Mouse (Mus musculus): ENCODE results near the gene Aebp2.

Gene Aebp2

DNA sequence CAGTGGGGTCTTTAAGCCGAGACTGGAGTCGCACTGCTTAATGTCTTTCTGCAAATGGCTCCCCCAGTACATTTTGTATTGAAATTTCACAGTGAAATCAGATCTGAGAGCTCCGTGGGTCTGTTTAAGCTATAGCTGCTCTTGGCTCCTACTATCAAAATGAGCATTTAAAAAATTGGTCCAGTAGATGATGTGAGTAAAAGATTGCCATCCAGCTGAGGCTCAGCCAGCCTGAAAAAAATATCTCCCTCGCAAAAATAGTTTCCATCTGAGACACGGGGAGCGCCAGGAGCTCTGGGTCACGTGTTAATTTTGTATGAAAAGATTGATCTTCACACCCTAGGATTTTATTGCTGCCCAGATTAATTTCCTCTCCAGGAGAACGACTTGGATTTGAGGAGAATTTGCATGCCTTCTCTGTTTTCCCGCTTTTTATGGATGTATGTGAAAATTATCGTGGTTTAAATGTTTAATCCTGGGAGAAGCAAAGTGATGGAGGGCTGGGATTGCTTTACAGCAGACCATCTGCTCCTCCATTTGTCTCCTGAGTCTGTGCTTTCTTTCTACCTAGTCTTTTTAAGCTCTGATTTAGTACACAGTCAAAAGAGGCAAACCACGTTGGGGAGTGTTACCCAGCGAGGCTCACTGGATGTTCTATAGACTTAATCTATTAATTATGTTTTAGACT, 73.9 kb downstream of the Aebp2 start:
- DNase-seq (ENCODE audit: low read depth, low spot score): no peak

DNA sequence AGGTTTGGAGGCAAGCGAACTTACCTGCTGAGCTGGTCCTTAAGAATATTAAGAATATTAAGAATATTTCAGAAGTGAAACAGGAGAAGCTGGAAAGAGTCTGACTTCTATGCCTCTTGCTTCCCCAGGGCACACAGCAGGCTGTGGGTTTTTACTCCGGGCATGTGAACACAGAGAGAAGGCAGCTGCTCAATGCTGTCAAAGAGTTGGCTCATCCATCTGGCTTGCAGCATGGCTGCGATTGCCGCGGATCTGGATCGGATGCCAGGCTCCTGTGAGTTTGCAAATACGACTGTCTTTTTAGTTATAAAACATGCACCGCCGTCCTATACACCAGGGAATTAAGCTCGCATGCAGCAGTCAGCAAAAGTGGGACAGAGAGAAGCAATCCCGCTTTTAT, 75.5 kb downstream of the Aebp2 start:
- DNase-seq (ENCODE audit: low read depth, low spot score): no peak

DNA sequence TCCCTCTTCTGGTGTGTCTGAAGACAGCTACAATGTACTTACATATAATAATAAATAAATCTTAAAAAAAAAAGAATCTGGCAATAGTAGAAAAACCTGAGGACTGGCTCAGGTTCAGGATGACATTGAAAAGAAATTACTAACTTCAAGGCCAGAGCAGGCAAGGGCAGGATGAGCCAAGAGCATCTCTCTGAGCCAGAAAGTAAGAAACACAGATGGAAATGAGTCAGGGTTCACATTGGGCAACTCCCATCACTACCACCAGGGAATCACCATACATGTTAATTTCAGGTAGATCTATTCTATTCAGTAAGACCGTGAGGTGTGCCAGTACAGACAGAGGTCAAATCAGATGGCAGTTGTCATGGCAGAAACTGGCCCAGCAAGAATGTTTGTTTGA, 76.1 kb downstream of the Aebp2 start:
- no peak for DNase-seq (ENCODE audit: low read depth, low spot score)

DNA sequence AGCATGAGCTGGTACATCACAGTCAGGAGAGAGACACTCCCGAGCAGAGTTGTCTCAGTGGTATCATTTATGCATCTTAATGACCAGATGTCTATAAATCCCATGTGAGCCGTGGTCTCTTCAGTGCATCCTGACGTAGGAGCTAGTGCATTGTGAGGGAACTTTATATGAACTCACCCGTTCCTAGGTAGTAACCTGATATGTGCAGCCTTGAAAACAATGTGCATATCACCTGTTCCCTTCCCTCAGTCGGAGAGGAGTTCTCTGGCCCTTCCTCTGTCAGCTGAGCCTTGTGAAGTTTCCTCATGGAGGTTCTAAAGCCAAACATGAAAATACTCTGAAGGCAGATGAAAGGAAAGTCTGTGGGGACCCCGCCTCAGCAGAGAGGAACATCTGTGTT, 78.8 kb downstream of the Aebp2 start:
- DNase-seq (ENCODE audit: low read depth, low spot score): no peak

DNA sequence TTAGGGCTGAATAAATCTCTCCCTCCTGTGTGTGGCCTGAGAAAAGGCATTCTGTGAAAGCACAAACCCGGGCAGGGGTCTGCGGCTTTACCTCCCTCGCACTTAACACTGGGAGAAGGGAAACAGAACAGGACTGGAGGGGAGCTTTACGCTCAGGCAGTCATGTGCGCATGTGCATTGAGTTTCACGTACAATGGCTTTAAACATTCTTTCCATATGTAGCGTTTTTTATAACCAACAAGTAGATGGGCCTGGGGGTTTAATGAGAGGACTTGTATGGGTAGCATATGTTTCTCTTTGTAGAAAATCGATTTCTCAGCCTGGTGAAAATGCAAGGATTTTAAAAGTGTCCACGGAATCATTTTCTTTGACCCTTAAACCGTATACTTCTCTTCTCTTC, 82.7 kb downstream of the Aebp2 start:
- DNase-seq (ENCODE audit: low read depth, low spot score): no peak

DNA sequence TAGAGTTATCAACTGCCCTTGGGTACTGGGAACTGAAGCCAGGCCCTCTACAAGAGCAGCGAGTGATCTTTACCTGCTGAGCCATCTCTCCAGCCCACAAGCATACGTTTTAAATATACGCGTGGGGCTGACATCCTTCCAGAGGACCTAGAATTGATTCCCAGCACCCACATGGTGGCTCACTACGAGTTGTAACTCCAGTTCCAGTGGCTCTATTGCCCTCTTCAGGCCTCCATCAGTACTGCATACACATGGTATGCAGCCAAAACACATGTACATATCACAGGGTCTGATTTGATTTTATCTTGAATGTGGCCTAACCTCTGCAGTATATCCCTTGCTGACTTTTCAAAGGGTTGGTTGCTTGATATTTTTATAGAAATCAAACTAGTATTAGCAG, 83.6 kb downstream of the Aebp2 start:
- DNase-seq (ENCODE audit: low read depth, low spot score): no peak

DNA sequence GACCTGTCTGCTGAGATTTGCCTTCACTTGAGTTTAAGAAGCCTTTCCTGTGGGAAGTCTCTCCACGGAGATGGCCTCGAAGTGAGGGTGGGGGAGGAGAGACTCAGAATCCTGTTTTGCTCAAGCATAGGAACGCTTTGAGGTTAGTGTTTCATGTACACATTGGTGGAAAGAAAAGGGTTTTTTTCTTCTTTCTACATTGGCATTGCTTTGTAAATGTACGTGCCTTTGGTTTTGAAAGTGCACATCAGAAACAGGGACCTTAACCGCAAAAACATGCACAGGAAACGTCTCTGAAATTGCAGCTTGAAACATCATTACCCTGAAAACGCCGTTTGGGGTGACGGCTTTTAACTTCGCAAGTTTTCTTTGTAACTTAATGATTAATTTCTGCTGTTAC, 85.6 kb downstream of the Aebp2 start:
- DNase-seq (ENCODE audit: low read depth, low spot score): peak; percentile 90

DNA sequence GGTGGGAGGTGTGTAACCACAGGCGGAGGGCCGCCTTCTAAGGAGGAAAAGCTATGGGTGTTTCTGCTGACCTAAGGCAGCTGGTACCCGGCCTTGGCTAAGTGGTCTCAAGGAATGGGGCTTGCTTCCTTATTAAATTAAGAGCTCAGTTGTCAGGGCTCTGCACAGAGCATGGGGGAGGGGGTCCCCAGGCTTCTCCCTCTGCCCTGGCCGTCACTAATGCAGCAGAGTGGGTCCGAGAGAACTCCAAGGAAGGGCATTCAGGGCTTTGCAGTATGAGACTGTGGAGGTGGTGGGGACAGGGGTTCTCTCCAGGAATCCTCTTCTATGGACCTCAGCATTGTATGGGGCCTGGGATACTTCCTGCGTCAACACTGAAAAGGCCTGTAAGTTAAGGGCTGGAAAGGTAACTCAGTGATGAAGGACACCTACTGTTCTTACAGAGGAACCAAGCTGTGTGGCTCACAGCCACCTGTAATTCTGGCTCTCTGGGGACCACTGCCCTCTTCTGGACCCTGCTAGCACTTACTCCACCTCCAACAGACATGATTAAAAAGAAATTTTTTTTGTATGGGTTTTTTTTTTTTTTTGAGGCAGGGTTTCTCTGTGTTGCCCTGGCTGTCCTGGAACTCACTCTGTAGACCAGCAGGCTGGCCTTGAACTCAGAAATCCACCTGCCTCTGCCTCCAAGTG, 87.1 kb downstream of the Aebp2 start:
- peak; percentile 75 for DNase-seq (ENCODE audit: low read depth, low spot score)

DNA sequence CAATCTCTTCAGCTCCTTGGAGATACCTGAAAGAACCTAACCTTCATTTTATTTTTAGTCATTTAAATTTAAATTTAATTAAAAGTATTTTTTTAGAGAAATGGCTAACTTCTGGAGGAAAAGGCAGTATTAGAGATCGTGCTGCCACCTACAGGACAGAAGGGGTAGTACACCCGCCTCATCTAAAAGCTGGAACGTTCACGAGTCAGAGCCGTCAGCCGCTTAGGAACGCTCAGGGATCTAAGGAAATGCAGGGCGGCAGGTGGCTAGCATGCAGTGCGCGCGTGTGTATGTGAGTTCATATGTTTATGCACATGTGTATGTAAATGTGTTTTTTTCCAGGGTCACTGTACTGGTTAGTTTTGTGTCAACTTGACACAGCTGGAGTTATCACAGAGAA, 90.3 kb downstream of the Aebp2 start:
- peak; percentile 61 for DNase-seq (ENCODE audit: low read depth, low spot score)

DNA sequence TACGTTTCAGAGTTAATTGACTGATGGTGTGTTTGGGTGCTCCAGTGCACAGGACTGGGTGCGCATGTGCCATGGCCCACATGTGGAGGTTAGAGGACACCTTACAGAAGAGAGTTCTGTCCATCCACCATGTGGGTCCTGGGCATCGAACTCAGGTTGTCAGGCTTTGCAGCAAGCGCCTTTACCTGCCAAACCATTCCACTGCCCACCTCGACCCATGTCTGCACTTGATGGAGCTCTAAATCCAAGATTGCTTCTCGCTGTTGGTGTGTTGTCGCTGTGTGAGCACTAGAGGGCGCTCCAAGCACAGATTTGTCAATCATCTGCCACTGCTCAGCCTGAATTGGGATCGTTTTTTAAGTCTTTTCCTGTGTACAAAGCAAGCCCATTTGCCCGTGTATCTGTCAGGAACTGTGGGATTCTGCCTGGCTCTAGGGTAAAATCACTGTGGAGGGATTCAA, 92.5 kb downstream of the Aebp2 start:
- DNase-seq (ENCODE audit: low read depth, low spot score): peak; percentile 76

DNA sequence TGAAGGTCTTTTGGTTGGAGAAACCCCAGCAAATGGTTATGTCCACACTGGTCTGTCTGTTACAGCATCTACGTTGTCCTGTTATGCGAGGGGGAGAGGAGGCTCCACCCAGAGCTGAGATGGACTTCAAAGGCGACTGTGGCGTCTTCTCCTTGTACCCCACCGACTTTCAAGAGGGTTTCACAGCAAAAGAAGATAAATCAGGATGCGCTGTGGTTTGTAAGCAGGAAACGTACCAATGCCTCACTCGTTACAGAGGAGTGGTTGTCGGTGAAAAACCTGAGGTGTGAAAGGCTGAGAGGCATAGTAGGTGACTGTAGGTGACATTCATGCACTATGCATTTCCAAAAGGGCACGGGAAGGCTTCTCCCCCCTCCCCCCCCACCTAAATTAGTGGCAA, 99.6 kb downstream of the Aebp2 start:
- peak; percentile 65 for DNase-seq (ENCODE audit: low read depth, low spot score)
